Mouse (Mus musculus) erythroblast, embryonic 14.5 days (primary cell): Measurements from ENCODE around the gene Tada2b.

Experiments used
- GATA1 ChIP-seq: IDR thresholded peaks from 2 replicates; pipeline ENCODE4 v1.6.1; 2012; ENCODE audit warnings: low read length, inconsistent platforms, mixed read lengths
- TAL1 ChIP-seq: IDR thresholded peaks from 3 replicates; pipeline ENCODE4 v1.6.1; 2012; ENCODE audit warnings: low read length, inconsistent platforms, mixed read lengths

DNA sequence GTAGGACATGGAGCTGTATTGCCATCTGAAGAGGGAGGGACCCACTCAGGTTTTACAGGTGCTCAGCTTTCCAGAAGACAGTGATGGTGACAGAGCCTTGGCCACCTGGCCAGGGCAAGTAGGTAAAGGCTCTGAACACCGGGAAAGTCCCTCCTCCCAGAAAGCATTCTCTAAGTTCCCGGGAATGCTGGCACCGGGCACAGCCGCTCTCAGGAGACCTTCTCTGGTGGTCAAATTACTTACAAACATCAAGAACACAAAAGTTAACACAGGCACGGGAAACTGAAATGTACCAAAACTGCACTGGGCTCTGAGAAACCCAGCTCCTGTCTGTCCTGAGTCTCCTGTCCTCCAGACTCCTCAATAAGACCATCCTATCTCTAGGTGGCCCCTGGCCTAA lies 45.6 kb upstream of the Tada2b start:
- no peak for TF ChIP-seq GATA1
- no peak for TF ChIP-seq TAL1
